Mouse (Mus musculus) olfactory bulb, adult 2 months (tissue): Measurements from ENCODE around the gene Gopc. TPM values are rescaled to one million over a fixed set of nuclear protein-coding genes. Genes with fewer than 3 reads are reported as not detected.

Experiments used
- H3K27ac ChIP-seq: fragments of 200-500 bp; 2 replicates; pipeline ENCODE4 v1.5.1; 2012; ENCODE audit warnings: low read depth, low read length; ENCODE audit not compliant: insufficient read depth
- H3K4me1 ChIP-seq: fragments of 200-500 bp; 2 replicates; pipeline ENCODE4 v1.6.1; 2012; ENCODE audit warnings: low read length; ENCODE audit not compliant: control insufficient read depth, insufficient read depth
- H3K4me3 ChIP-seq: fragments of 200-500 bp; 2 replicates; pipeline ENCODE4 v1.5.1; 2012; ENCODE audit warnings: mild to moderate bottlenecking, low read depth, low read length, moderate library complexity; ENCODE audit not compliant: insufficient read depth
- CTCF ChIP-seq: fragments of 200-500 bp; IDR thresholded peaks from 2 replicates; pipeline ENCODE4 v1.5.1; 2012; ENCODE audit warnings: low read depth, mild to moderate bottlenecking, low read length, moderate library complexity; ENCODE audit not compliant: insufficient read depth
- POLR2A ChIP-seq: fragments of 200-500 bp; IDR thresholded peaks from 2 replicates; pipeline ENCODE4 v1.6.1; 2012; ENCODE audit warnings: mild to moderate bottlenecking, low read depth, low read length, moderate library complexity; ENCODE audit not compliant: insufficient read depth
- WGBS: fragments of 180-500 bp; shearing (Covaris S2); methylation state at CpG from one replicate; pipeline ENCODE4 v1.1.7; 2018; 5-methylcytosine and 5-hydroxymethylcytosine counted together
- polyA plus RNA-seq: library from polyadenylated mRNA; stranded (reverse); fragments of >200 nt; gene quantifications from 2 replicates; pipeline ENCODE4 v1.2.4, GENCODE M21; 2012; ENCODE audit warnings: low replicate concordance; ENCODE audit not compliant: missing spikeins, insufficient read depth, insufficient read length

The Gopc gene
- polyA plus RNA-seq, 1 experiment: not detected

DNA sequence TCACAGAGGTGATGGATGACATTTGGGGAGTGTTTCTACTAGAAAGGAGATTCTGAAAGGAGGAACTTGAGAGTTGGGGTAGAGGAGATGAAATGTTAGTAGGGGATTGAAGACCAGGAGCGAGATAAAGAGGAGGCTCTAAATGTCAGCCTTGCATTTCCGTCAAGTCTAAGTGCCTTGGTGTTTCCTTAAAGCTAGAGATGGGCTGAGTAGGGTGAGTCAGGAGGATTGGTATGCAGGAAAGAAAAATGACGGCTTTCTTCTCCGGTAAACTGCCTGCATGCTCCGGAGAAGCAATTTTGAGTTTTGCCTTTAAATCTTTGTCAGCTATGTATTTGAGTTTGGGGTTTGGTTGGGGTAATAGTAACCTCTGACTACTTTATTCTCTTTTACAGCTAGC is 37.0 kb upstream of the Gopc start:
- no peak overlapping the region for H3K27ac ChIP-seq
- no peak for TF ChIP-seq POLR2A
- no peak for TF ChIP-seq CTCF
- 36% methylated on average over 5 of the region's 5 CpGs for WGBS
- H3K4me3 ChIP-seq: no peak overlapping the region
- peaks cover 4% of the 10 kb centered on the region for H3K4me1 ChIP-seq

DNA sequence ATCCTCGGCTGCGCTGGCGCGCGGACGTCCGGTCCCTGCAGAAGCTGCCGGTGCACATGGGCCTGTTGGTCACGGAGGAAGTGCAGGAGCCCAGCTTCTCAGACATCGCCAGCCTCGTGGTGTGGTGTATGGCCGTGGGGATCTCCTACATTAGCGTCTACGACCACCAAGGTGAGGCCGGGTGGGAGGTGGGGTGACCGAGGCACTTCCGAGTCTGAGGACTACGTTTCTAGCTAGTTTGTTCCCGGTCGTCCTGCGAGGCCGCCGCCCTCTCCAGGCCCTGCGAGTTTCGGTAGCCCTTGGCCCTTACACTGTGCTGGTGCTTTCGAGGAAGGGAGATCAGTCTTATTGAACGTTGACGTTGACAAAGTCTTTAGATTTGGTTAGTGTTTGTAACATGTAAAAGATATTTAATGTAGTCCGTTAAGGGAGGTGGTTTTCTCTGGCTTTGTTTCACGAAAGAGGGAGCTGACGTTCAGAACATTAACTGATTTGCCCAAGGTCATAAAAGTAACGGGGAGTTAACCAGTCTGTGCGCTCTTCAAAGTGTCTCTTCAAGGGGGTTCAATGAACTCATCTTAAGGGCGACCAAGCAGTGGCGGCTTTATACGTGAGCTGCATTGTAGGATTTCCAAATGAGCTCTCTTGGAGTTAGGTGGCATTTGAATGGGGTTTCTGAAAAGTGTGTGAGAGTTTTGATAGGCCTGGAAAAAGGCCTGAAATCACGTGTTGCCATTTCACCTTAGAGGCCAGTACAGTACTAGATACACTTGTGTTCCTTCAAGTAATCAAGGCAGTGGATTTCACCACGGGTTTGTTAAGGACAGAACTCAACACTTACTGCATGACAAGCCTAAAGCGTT is 36.3 kb upstream of the Gopc start:
- peak overlapping the region; percentile 58 for H3K27ac ChIP-seq
- WGBS: under 1% methylated on average over 39 of the region's 39 CpGs
- peaks cover 3% of the 10 kb centered on the region for H3K4me1 ChIP-seq
- TF ChIP-seq POLR2A (no peak), CTCF (no peak)
- H3K4me3 ChIP-seq: peak overlapping the region; percentile 86

DNA sequence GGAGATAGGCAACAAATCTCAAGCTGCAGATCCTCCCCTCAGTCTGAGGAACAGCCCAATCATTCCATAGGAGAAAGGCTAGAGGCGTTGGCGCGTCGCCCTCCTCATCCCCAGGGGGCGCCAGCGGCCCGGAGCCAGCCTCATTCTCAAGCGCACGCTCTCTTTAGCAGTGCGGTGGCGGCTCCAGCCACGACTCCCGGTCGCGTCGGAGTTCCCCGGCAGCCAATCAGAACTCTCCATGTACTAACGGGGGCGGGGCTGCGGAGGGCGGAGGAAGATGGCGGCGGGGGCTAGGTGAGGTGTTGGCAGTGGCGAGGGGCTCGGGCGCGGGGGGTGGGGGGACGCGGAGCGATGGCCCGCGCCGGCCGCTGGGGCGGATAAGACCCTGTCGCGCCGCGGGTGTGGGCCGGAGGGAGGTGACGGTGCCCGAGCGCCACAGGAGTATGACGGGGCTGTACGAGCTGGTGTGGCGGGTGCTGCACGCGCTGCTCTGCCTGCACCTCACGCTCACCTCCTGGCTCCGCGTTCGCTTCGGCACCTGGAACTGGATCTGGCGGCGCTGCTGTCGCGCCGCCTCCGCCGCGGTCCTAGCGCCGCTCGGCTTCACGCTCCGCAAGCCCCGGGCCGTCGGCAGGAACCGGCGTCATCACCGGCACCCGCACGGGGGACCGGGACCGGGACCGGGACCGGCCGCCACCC is 35.5 kb upstream of the Gopc start, which contains the start of gene Nus1:
Gene Nus1, plus strand, starts transcription at position 249 of the 699 bp plus-strand sequence.
- 1% methylated on average over 78 of the region's 79 CpGs for WGBS

DNA sequence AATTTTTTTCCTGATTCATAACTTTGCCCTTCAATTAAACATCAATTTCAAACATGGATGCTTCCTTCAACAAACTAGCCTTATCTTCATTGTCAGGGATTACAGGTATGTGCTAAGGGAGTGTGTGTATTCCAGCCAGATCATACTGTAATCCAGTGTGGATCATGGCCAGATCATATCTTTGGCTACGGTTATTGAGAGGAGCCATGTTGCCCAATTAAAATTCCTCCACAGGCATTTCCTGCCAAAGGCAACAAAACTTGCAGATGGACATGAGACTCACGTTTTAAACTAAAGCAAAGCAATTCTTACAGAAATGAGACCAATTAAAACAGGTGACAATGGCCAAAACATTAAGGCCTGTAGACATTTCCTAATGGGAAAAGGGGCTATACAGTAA is 34.5 kb upstream of the Gopc start:
- no peaks in the 10 kb centered on the region for H3K4me1 ChIP-seq
- H3K27ac ChIP-seq: no peak overlapping the region
- 31% methylated on average over 2 of the region's 2 CpGs for WGBS
- TF ChIP-seq POLR2A: no peak
- TF ChIP-seq CTCF: no peak
- H3K4me3 ChIP-seq: no peak overlapping the region

More for the DNA sequence above, 35.5 kb upstream of the Gopc start, which contains the start of gene Nus1:
- Histone ChIP-seq H3K4me3 (peak within 1 kb of the TSS; percentile 86), H3K4me1 (peaks cover 2% of the 10 kb centered on the region), H3K27ac (peak within 1 kb of the TSS; percentile 76)
- peak; percentile 83 for TF ChIP-seq CTCF
- peak; percentile 31; the same call in 1 of the 2 replicates for TF ChIP-seq POLR2A

DNA sequence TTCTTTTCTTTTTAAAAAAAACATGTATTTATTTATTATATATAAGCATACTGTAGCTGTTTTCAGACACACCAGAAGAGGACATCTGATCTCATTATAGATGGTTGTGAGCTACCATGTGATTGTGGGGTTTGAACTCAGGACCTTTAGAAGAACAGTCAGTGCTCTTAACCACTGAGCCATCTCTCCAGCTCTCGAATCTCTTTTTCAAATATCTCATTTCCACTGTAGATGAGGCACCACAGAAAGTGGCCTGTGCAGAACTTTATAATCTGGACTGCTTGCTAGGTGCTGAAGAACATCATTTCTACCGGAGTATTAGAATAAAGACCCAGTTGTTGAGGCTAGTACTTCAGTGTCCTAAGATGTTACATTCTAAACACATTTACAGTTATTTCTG is 33.1 kb upstream of the Gopc start:
- H3K4me1 ChIP-seq: no peaks in the 10 kb centered on the region
- WGBS: 84% methylated on average over 2 of the region's 2 CpGs

DNA sequence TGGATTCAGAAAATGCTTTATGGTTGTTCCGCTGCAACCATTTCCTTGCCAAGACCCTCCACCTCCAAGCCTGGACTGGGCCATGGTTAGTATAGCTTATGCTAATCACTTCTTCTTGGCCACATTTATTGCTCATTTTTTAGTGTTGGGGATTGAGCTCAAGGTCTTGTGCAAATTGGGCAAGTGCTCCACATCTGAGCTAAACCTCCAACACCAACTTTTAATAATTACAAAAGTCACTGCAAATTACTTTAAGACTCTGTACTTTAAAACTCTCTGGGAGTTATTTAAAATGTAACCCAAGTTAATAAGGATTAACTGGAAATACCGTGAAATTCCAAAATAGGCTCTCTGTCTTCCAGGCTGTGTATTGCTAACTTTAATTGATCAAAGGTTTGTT is 25.6 kb upstream of the Gopc start:
- no peak for TF ChIP-seq POLR2A
- TF ChIP-seq CTCF: no peak
- Histone ChIP-seq H3K4me1 (no peaks in the 10 kb centered on the region), H3K27ac (no peak overlapping the region), H3K4me3 (no peak overlapping the region)
- 78% methylated on average over 2 of the region's 2 CpGs for WGBS

More for the DNA sequence above, 33.1 kb upstream of the Gopc start:
- H3K4me3 ChIP-seq: no peak overlapping the region
- no peak for TF ChIP-seq CTCF
- TF ChIP-seq POLR2A: no peak
- no peak overlapping the region for H3K27ac ChIP-seq

DNA sequence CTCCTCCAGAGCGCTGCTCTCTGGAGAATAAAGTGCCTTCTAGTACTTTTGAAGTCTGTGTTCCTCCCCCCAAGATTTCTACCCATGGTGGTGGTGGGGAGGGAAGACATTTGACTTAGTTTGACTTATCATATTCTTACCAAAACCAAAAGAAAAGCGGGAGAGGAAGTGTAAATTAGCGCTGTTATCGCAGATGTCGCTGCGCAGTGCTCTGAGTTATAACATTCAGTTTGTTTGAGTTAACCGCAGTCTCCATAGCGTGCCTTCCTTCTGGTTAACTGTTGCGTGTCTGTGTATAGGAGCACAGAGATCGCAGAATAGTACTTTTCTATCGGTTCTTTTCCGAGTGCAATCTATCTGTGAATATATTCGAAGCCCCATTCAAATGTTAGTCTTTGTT is 23.2 kb upstream of the Gopc start:
- 91% methylated on average over 13 of the region's 13 CpGs for WGBS
- Histone ChIP-seq H3K27ac (no peak overlapping the region), H3K4me3 (no peak overlapping the region), H3K4me1 (no peaks in the 10 kb centered on the region)
- no peak for TF ChIP-seq CTCF
- TF ChIP-seq POLR2A: no peak

DNA sequence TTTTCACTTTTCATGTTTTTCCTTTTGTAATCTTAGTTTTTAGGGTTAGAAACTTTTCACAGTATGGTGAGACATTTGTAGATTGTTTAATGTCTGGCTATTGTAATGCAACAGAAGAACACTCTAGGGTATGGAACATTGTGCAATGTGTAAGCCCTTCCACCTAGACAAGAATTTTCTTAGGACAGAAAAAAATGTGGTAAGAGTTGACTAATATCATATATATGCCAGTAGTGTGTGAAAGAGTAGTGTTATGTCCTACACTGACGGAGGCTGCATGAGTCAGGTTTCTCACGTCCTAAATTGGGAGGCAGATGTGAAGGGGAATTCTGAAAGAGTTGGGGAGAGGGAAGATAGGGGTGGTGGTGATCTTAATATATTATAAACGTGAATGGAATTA is 17.8 kb upstream of the Gopc start:
- H3K27ac ChIP-seq: no peak overlapping the region
- WGBS: 63% methylated on average over 3 of the region's 3 CpGs
- no peak overlapping the region for H3K4me3 ChIP-seq
- no peak for TF ChIP-seq CTCF
- no peak for TF ChIP-seq POLR2A
- H3K4me1 ChIP-seq: no peaks in the 10 kb centered on the region

DNA sequence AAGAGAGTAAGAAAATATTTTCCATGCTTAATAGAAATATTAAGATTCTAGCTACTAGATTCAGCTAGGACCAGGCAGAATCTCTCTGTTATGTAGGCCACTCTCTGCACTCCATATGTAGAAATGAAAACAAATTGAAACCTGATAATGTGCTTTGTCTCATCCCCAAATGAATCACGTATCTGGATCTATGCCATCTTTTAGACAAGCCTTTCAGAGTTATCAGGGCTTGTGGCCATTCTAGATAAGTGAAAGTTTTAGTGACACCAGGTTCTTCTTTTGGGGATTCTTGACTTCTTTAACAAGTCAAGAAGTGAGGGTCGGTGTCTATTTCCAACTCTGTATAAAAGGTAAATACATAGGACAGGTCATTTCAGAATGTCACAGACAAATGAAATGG is 16.8 kb upstream of the Gopc start:
- no peak overlapping the region for H3K4me3 ChIP-seq
- H3K4me1 ChIP-seq: no peaks in the 10 kb centered on the region
- WGBS: 82% methylated on average over 2 of the region's 2 CpGs
- H3K27ac ChIP-seq: no peak overlapping the region
- TF ChIP-seq POLR2A: no peak
- no peak for TF ChIP-seq CTCF
